Mouse (Mus musculus) cerebellum, adult 11 months (tissue): ENCODE results near the gene Gle1.

Source experiments
- DNase-seq: peaks from one replicate; pipeline ENCODE4 v3.0.0; 2022

Gene Gle1

GRCm38 (mm10) chr2:29965250-29965843 is 30.1 kb downstream of the Gle1 start, which contains the start of gene Sptan1:
Gene Sptan1 (plus strand): TSS chr2:29965560.
- peak; percentile 97 for DNase-seq

GRCm38 (mm10) chr2:29965906-29966305 is 30.7 kb downstream of the Gle1 start:
- DNase-seq, result peak; percentile 60

GRCm38 (mm10) chr2:29966826-29967225 is 31.6 kb downstream of the Gle1 start:
- no peak for DNase-seq

GRCm38 (mm10) chr2:29967768-29968167 is 32.5 kb downstream of the Gle1 start:
- DNase-seq, result no peak

GRCm38 (mm10) chr2:29968638-29969037 is 33.4 kb downstream of the Gle1 start:
- DNase-seq, result no peak

- DNase-seq, result peak; percentile 48
These were observed 36.8 kb downstream of the Gle1 start for GRCm38 (mm10) chr2:29971838-29972635.

- no peak for DNase-seq
These were observed 38.3 kb downstream of the Gle1 start for GRCm38 (mm10) chr2:29973525-29973924.

- DNase-seq, result no peak
These were observed 42.1 kb downstream of the Gle1 start for GRCm38 (mm10) chr2:29977307-29977706.

GRCm38 (mm10) chr2:29980661-29981060 is 45.4 kb downstream of the Gle1 start:
- no peak for DNase-seq

GRCm38 (mm10) chr2:29991962-29992361 is 56.7 kb downstream of the Gle1 start:
- no peak for DNase-seq

- DNase-seq, result no peak
These were observed 73.9 kb downstream of the Gle1 start for GRCm38 (mm10) chr2:30009101-30009500.
